23 mouse cellular contexts compared by ENCODE assay signal in genomic region chr15:102528396-102528795, GRCm38 (mm10). TPM values are rescaled to one million over a fixed set of nuclear protein-coding genes. Genes with fewer than 3 reads are reported as not detected.
"Had no signal": no experiment of that assay in that cellular context is flagged by ENCODE, and none has a peak within 500 bp of the region (broad histone marks: within the 10 kb centered on the region; RNA-seq: fewer than 3 reads in every experiment).

No protein-coding gene starts in this region.

- DNase-seq: liver, embryonic 13.5 days; liver, postnatal 0 days; lung, adult 2 months; lung, postnatal 14 days; lung, postnatal 36 days; retina, postnatal 1 day; right cerebral cortex, adult 18-20 months; right cerebral cortex, postnatal 25 days; right cerebral cortex, postnatal 4 days; spleen, adult 18-20 months; thymus, adult 18-20 months had no signal

- H3K9ac ChIP-seq: liver, embryonic 13.5 days; liver, embryonic 15.5 days; liver, postnatal 0 days; lung, embryonic 15.5 days; midbrain, embryonic 13.5 days; midbrain, embryonic 15.5 days; neural tube, embryonic 12.5 days had no signal

- H3K4me3 ChIP-seq: liver, embryonic 13.5 days; liver, embryonic 15.5 days; lung, embryonic 15.5 days; megakaryocyte, embryonic 14.5 days; midbrain, embryonic 13.5 days; midbrain, embryonic 15.5 days; neural tube, embryonic 12.5 days had no signal

- H3K4me1 ChIP-seq: liver, embryonic 13.5 days; liver, embryonic 15.5 days; lung, embryonic 15.5 days; midbrain, embryonic 13.5 days; midbrain, embryonic 15.5 days had no signal

- ATAC-seq: liver, postnatal 0 days; lung, postnatal 0 days; midbrain, embryonic 13.5 days; midbrain, embryonic 15.5 days had no signal

- H3K27ac ChIP-seq: liver, embryonic 13.5 days; liver, embryonic 15.5 days; lung, embryonic 15.5 days; macrophage; midbrain, embryonic 13.5 days; midbrain, embryonic 15.5 days; neural tube, embryonic 12.5 days had no signal

- H3K4me2 ChIP-seq: liver, embryonic 13.5 days; liver, embryonic 15.5 days; lung, embryonic 15.5 days; midbrain, embryonic 13.5 days; midbrain, embryonic 15.5 days; neural tube, embryonic 12.5 days had no signal

- H3K27me3 ChIP-seq: liver, embryonic 13.5 days; liver, embryonic 15.5 days; lung, embryonic 15.5 days; megakaryocyte, embryonic 14.5 days; midbrain, embryonic 13.5 days; midbrain, embryonic 15.5 days; neural tube, embryonic 12.5 days had no signal

- H3K9me3 ChIP-seq: liver, embryonic 13.5 days; liver, embryonic 15.5 days; lung, embryonic 15.5 days; megakaryocyte, embryonic 14.5 days; midbrain, embryonic 13.5 days; midbrain, embryonic 15.5 days; neural tube, embryonic 12.5 days had no signal

RNA-seq across cellular contexts. Expression of gene Gm10337, which starts 24.9 kb away (rescaled TPM):
- polyA plus RNA-seq: liver, embryonic 13.5 days; liver, embryonic 15.5 days; liver, postnatal 0 days; lung, adult 2 months; lung, embryonic 15.5 days; lung, postnatal 0 days; macrophage; neural tube, embryonic 12.5 days; neural tube, embryonic 14.5 days; small intestine, adult 2 months; stomach, embryonic 16.5 days; thymus, postnatal 0 days had no signal
